Mouse (Mus musculus): Measurements from ENCODE around the gene Prmt9.
A peak's percentile ranks its signal among the peaks of the same experiment; 100 is the strongest.

Prmt9 gene

DNA sequence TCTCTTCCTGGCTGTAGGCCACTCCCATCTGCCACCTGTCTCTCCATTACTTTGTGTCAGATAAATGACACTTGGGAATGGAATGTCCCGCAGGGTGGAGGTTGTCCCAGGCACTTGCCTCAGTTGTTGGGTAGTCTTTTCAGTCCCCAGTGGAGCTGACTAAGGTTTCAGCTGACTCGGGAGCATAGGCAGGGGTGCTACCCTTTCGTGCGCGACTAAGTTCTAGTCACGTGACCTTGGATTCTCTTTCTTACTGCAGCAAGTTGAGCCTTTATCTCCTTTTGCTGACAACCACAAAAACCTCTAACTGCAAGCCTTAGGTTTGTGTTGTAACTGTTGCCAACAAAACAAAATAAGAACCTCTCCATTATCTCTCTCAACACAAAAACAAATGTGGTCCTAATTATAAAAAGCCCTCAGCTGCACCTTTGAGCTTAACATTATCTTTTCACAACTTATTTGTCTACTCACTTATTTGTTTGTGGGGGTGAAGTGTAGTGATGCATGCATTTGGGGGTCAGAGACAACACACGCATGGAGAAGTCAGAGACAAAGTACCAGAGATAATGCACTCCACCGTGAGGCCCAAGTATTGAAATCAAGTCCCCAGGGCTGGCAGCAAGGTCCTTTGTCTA is 14.7 kb upstream of the Prmt9 start:
- DNase-seq (ENCODE audit: low spot score in 2 of 2) = no peak

DNA sequence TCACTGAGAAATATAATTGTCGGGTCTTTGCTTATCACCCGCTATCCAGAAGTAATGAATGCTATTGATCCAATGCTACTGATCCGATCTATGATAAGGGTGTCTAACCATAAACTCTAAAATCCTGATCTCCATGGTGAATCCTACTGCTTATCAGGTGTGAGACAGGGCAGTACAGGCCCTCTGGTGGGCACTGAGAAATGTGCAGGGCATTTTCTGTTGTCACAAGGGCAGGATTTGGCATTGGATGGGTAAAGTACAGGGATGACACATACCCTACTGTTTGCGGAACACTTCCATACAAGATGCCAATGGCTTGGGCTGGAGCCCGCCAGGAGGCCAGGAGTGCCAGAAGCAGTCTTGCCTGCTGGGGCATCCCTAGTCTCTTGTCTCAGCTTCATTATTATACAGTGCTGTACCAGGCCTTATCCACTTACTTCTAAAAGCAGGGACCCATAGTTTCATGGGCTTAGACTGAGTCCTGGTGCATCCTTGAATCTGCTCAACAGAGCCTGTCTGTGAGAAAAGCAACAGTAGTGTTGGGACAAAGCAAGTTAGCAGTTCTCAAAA is 14.1 kb upstream of the Prmt9 start:
- peak in 1 of 2 experiments; percentile 31 for DNase-seq (ENCODE audit: low spot score in 2 of 2)

DNA sequence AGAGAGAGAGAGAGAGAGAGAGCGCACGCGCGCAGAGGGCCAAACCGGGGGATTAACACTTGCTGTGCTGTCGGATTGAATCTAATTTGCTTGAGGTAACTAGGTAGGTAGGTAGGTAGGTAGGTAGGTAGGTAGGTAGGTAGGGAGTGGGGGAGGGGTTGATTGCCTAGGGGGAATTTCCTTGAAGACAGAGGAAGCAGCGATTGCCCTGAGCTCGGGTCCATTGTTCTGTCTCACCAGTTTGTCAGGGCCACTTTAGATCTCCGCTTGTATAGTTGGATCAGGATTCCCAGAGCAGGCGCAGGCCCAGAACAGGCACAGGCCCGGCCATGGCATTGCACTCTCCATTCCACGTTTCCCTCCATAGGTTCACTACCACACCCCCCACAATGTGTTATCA is 12.4 kb upstream of the Prmt9 start:
- DNase-seq (ENCODE audit: low spot score in 2 of 2) = no peak

DNA sequence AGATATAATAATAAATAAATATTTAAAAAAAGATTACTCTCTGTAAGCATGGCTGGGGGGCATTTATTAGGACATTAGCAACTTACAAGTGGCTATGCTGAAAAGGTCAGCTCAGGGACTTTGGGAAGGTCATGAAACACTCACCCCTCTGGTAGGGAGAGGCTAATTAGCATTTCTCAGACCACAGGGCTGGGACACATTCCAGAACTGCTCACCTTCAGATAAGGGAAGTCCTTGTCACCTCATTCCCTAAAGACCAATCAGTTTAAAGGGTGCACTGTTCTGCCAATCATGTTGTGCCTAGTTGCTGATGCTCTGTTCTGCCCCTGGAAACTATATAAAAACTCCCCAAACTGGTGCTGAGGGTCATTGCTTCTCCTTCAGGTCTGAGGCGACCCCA is 10.9 kb upstream of the Prmt9 start:
- no peak for DNase-seq (ENCODE audit: low spot score in 2 of 2)

DNA sequence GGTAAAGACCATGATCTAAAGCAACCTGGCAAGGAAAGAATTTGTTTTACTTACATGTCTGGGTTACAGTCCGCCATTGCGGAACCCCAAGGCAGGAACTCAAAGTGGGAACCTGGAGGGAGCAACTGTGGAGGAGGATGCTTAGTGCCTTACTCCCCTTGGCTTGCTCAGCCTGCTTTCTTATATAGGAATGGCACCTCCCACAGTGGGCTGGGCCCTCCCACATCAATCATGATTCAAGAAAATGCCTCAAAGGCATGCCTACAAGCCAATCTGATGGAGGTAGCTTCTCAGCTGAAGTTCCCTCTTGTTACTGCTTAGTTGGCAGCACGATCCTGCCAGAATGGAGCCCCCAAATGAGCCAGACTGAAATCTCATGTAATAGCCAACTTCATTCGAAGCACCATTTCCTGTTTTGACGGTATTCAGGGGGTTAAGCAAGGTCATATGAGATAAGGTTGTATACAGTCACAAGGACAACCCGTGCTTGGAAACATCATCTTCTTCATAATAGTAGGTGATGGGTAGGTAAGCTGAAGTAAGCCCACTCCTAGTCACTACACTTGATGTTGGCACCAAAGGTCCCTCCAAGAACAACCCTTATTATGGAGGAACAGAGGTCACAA is 5.9 kb upstream of the Prmt9 start:
- DNase-seq (ENCODE audit: low spot score in 2 of 2) = no peak

DNA sequence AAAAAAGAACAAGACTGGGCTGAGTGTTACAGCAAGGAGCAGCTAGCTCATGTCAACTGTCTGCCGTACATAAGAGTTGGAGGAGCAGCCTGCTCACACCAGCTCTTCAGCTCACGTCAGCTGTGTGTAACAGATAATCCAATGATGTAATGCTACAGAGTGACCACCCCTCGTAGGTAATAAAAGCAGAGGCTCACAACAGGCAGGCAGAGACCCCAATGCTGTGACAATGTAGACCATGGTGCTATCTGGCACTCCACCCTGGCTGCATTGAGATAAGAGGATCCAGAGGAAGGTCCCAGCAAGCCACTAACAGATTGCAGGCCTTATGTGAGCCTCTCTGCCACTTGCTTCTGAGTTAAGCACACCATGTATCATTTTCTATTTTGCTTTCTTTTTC is 4.8 kb upstream of the Prmt9 start:
- DNase-seq (ENCODE audit: low spot score in 2 of 2) = no peak

DNA sequence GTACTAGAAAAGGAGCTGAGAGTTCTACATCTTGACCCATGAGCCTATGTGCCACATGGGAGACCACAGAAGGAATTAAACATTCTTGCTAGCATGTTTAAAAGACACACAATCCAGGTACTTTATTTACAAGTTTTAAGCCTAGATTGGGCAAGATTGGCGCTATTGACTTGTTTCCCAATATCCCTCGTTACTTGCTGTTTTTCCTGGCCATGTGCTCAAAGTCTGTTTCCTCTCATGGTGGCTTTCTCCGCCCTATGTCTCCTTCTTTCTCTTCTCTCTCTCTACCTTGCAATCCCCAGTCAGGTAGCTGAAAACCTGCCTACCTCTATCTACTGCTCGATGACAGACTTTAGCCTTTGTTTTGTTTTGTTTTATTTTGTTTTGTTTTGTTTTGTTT is 3.6 kb upstream of the Prmt9 start:
- DNase-seq (ENCODE audit: low spot score in 2 of 2) = no peak

DNA sequence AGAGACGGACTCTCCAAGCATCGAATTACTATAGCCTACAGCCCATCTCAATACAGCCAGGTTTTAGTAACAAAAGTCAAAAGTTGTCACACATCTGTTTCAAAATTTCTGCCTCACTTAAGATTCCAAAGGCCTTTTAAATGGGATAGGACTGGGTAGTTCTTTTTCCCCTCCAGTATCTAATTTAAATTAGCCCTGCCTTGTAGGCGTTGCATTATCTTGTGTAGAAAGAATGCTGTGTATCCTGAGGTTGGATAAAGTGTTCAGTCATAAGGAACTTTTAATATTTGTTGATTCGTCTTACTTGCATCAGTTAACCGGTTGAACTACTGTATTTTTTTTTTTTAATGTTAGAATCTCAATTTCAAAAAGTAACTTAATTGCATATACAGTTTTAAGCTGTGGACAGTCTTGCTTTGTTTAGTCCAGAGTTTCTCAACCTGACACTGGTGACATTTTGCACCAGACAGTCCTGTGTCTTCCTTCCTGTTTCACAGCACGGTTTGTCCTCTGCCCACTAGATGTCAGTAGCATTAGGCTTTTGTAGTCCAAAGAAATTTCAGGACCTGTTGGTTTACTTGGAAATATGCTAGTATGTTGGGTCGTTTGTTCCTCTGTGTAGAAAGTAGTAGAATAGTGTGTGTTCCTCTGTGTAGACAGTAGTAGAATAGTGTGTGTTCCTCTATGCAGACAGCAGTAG is 834 bp downstream of the Prmt9 start:
- no peak for DNase-seq (ENCODE audit: low spot score in 2 of 2)

DNA sequence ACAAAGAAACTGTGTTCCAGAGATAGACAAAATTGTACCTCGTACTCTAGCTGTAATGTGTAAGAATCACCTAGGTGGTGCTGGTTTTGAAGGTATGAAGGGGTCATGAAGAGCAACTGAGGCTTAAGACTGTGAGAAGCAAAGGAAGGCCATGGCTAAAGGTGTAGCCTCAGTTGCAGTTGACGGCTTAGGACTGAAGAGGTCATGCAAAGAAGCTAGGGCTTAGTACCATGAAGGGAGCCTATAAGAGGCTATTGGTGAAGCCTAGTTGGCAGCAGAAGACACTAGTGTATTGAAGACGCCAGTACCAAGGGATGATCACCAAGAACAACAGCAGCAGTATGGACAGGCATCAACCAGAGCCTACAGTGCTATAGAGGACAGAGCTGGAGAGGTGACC is 3.3 kb downstream of the Prmt9 start:
- DNase-seq (ENCODE audit: low spot score in 2 of 2) = no peak

DNA sequence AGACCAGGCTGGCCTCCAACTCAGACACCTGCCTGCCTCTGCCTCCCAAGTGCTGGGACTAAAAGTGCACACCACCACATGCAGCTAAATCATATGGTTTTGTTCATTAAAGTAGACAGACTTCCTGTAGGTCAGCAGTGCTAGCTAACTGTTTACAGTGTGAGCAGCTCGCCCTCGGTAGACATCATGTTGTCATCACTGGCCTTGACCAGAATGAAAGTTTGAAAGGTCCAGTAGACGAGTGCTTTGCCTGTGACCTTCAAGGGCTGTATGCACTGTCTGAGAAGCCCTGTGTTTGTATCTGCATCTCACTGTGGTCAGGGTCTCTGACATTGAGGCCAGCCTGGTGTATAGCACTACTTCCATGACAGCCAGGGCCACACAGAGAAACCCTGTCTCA is 12.2 kb downstream of the Prmt9 start:
- DNase-seq (ENCODE audit: low spot score in 2 of 2) = no peak

DNA sequence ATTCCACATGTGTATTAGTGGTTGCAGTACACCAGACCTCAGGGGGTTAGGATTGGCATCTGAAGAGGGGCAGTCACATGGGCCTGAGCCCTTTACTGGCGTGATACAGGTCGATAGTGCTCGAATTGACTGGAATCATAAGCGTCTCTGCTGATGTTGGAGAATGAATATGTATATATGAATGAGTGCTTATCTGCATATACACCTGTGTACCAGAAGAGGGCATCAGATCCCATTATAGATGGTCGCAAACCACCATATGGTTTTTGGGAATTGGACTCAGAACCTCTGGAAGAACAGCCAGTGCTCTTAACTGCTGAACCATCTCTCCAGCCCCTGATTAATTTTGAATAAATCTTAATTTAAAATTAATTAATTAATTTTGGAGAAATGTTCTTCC is 25.0 kb downstream of the Prmt9 start:
- no peak for DNase-seq (ENCODE audit: low spot score in 2 of 2)

DNA sequence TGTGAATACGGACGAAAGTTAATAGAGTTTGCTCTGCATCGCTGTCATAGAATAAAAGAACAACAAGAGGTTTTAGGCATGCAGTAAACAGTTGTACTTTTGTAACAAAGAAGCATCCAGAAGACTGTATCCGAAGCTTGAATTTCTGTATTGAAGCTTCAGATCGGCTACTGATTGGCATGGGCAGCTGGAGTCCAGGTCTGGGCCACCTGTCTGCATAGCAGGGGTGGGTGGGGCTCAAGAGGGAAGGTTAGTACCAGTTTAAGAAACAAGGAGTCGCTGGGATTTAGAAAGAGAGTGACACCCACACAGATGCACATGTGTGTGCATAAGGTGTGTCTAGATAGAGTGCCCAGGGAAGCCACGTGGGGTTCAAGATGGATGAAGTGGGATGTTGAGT is 28.5 kb downstream of the Prmt9 start:
- DNase-seq (ENCODE audit: low spot score in 2 of 2) = no peak

DNA sequence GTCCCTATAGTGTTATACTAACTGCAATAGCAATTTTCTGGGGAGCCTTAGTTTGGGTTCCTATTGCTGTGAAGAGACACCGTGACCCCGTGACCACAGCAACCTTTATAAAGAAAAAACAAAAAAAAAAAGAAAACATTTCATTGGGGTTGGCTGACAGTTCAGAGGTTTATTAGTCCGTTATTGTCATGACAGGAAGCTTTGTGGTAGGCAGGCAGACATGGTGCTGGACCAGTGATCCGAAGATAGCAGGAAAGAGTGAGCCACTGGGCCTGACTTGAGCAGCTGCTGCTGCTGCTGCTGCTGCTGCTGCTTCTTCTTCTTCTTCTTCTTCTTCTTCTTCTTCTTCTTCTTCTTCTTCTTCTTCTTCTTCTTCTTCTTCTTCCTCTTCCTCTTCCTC is 35.0 kb downstream of the Prmt9 start:
- no peak for DNase-seq (ENCODE audit: low spot score in 2 of 2)

DNA sequence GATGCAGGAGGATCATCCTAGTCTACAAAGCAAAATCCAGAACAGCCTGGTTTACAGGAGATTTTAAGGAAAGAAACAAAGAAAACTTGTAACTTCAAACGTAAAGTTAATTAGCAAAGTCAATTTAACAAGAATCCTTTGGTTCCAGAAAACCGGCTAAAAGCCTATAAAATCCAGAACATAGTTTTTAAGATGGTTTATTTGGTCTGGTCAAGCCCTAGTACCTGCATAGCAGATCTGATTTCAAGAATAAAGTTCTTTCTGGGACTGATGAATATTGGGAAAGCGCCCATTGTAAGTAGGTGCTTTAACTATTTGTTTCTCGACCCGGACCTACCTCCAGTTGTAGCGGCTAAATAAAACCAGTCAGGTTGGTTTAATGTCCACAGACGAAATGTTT is 60.4 kb downstream of the Prmt9 start:
- DNase-seq (ENCODE audit: low spot score in 2 of 2) = no peak

DNA sequence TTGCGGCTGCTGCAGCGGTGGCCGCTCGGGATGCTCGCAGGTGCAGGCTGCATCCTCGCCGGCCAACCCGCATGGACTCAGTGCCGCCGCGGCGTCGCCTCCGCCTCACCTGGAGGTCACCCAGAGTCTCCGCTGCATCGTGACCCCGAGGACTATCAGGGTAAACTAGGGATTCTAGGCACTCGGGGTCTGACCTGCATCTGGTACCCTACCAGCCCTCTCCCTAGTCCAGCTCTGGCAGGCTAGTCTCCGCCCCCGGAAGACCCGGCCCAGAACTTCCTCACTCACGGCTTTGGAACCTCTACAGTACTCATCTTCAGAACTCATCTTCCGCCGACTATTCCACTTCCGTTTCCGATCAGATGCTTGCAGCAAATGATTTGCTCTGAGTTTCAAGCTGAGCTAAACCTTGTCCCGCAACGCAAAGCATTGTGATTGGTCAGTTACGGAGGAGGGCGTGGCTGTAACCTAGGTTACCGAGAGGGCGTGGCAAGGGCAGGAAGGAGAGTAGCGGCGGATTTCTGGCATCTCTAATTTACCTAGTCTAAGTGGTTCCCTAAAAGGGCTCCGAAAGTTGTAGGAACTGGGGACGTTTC is 61.3 kb downstream of the Prmt9 start, which contains the start of gene Tmem184c:
TSS of gene Tmem184c (minus strand) at position 325 of the 596 bp plus-strand sequence.
- DNase-seq (ENCODE audit: low spot score in 2 of 2) = peak; percentile 98 to 99

DNA sequence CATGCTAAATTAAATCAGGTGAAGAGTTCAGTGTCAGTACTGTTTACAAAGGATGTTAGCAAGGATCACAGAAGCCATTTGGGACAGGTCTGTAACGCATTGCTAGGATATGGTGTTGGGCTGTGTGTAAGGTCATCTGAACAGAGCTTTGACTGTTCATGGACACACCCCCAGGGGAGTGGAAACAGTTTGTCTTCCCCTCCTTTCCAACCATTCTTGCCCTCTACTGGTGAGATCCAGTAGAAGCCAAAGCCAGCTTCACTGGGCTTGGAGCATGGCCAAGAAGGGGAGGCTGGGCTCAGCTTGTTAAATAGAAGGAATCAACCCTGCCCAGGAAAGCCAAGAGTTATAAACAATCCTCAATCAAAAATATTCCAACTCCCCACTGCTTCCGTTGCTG is 68.7 kb downstream of the Prmt9 start:
- no peak for DNase-seq (ENCODE audit: low spot score in 2 of 2)

DNA sequence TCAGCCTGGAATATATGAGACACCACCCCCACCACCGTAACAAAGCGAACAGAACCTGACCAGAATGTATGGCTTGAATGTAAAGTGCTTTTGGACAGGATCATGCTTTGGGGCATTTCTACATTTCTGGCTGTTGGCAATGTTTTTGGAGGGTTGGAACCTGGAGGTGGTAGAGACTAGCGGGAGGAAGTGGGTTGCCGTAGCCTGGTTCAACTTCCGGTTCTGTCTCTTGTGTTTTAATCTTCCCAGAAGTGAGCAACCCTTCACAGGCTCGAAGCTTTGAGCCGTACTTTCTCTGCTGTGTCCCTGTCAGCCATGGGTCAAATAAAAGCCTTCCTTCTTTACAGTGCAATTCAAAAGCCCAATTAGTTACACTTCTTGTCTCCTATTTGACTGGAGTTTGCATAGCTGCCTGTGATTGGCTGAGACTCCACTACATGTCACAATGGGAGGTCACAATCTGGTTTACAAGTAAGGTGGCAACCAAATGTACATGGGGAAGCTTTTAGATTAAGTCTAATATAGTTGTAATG is 74.5 kb downstream of the Prmt9 start:
- DNase-seq (ENCODE audit: low spot score in 2 of 2) = no peak

DNA sequence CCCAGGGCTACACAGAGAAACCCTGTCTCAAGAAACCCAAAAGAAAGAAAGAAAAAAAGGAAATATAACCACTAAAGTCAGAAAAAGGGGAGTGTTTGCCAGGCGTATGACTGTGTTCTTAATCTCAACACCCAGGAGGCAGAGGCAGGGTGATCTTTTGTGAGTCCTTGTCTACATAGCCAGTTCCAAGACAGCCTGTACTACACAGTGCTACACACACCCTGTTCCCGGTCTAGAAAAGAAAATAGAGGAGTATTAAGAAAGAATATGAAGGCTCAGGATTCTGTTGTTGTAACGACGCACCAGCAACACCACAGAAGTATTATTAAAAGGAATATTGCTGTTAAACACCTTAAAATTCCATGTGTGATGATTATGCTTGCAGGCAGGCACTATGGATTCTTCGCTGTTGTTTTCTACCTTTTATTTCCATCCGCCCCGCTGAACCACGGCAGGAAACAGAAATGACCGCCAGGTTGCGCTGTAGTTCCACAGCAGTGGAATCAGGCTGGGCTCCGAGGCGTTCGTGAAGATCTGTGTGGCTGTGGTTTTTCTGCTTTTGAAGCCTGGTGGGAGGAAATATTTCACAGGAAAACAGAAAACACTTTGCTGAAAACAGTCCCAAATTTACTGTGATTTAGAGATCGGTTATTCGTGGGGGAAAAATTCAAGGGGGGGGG is 80.8 kb downstream of the Prmt9 start:
- peak; percentile 37 to 86 for DNase-seq (ENCODE audit: low spot score in 2 of 2)

DNA sequence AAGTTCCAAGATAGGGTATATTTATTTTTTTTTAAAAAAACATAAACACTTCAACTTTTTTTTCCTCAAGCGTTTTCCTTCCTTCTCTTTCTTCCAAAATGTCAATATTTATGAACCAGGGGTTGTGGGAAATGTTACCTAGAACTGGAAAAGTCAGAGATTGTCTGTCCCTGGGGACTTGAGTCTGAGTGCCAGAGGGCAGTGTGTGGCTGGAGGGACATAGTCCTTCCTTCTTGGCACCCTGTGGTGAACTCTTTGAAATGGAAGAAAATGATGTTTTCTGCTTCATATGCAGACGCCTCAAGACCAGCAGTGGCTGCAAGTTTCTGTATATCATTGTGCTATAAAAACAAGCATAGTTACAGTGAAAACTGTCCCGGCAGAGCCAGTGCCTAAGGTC is 81.5 kb downstream of the Prmt9 start:
- no peak for DNase-seq (ENCODE audit: low spot score in 2 of 2)
